Mouse (Mus musculus) frontal cortex, adult 2 months (tissue): ENCODE data around the gene Gins2. TPM values are rescaled to one million over a fixed set of nuclear protein-coding genes. Genes with fewer than 3 reads are reported as not detected.
A peak's percentile ranks its signal among the peaks of the same experiment; 100 is the strongest.

Experiments
- DNase-seq, 2 experiments: peaks; one replicate each; pipeline ENCODE4 v3.0.0; 2022; ENCODE audit warnings: low spot score in 1 of 2; ENCODE audit errors: extremely low spot score in 1 of 2
- polyA plus RNA-seq: library from polyadenylated mRNA; depleted of rRNA; stranded (reverse); fragments of >200 nt; gene quantifications from 2 replicates; pipeline ENCODE4 v1.2.3, GENCODE M21; 2012

Gins2 gene
- polyA plus RNA-seq, 1 experiment: 3.1 TPM

- DNase-seq: no peak
Measured at GRCm38 (mm10) chr8:120549922-120550321, 39.2 kb downstream of the Gins2 start.

- peak in 1 of 2 experiments; percentile 58 for DNase-seq
Measured at GRCm38 (mm10) chr8:120549321-120549921, 39.7 kb downstream of the Gins2 start.

GRCm38 (mm10) chr8:120548313-120548761, 40.8 kb downstream of the Gins2 start:
- DNase-seq: peak in 1 of 2 experiments; percentile 82

GRCm38 (mm10) chr8:120547562-120547961, 41.5 kb downstream of the Gins2 start:
- no peak for DNase-seq

GRCm38 (mm10) chr8:120544155-120544554, 44.9 kb downstream of the Gins2 start:
- DNase-seq: no peak

- DNase-seq: no peak
Measured at GRCm38 (mm10) chr8:120543416-120544055, 45.6 kb downstream of the Gins2 start.

GRCm38 (mm10) chr8:120542995-120543394, 46.1 kb downstream of the Gins2 start:
- no peak for DNase-seq

- no peak for DNase-seq
Measured at GRCm38 (mm10) chr8:120539775-120540625, 49.1 kb downstream of the Gins2 start.

- no peak for DNase-seq
Measured at GRCm38 (mm10) chr8:120539381-120539774, 49.7 kb downstream of the Gins2 start.

GRCm38 (mm10) chr8:120538397-120539240, 50.5 kb downstream of the Gins2 start:
- DNase-seq: peak in 1 of 2 experiments; percentile 78

GRCm38 (mm10) chr8:120537818-120538396, 51.2 kb downstream of the Gins2 start:
- peak in 1 of 2 experiments; percentile 70 for DNase-seq

GRCm38 (mm10) chr8:120537207-120537817, 51.8 kb downstream of the Gins2 start:
- peak in 1 of 2 experiments; percentile 48 for DNase-seq

GRCm38 (mm10) chr8:120536306-120537206, 52.5 kb downstream of the Gins2 start:
- peak in 1 of 2 experiments; percentile 65 for DNase-seq

GRCm38 (mm10) chr8:120535452-120536305, 53.4 kb downstream of the Gins2 start:
- peak in 1 of 2 experiments; percentile 76 for DNase-seq

GRCm38 (mm10) chr8:120534504-120535368, 54.4 kb downstream of the Gins2 start:
- DNase-seq: peak in 1 of 2 experiments; percentile 84

GRCm38 (mm10) chr8:120534080-120534479, 55.0 kb downstream of the Gins2 start:
- DNase-seq: no peak

GRCm38 (mm10) chr8:120533380-120533779, 55.7 kb downstream of the Gins2 start:
- DNase-seq: no peak
